Comparison of ENCODE assay signal across 14 mouse cellular contexts in genomic region chr6:66989518-66989917, GRCm38 (mm10).
"Had no signal": no experiment of that assay in that cellular context is flagged by ENCODE, and none has a peak within 500 bp of the region (broad histone marks: within the 10 kb centered on the region; RNA-seq: fewer than 3 reads in every experiment).

No protein-coding gene starts in this region.

- H3K4me3 ChIP-seq: layer of hippocampus, adult 2 months; limb, embryonic 12.5 days; myocyte had no signal

- H3K27ac ChIP-seq: kidney, postnatal 0 days; layer of hippocampus, adult 2 months; limb, embryonic 12.5 days; liver, embryonic 14.5 days; macrophage; stomach, postnatal 0 days had no signal

- H3K36me3 ChIP-seq: limb, embryonic 12.5 days had no signal

- H3K9me3 ChIP-seq: limb, embryonic 12.5 days had no signal

- H3K9ac ChIP-seq: limb, embryonic 12.5 days; liver, embryonic 14.5 days had no signal

- DNase-seq: kidney, adult 18-20 months; kidney, postnatal 4 days; lung, adult 2 months; midbrain, embryonic 14.5 days; thymus, postnatal 4 days had no signal

- H3K4me2 ChIP-seq: limb, embryonic 12.5 days had no signal

- ATAC-seq: inflammation-experienced regulatory T-cells, adult 6 months; lung, postnatal 0 days had no signal

- H3K27me3 ChIP-seq: limb, embryonic 12.5 days had no signal
